Mouse (Mus musculus): ENCODE data around the gene Car9. TPM values are rescaled to one million over a fixed set of nuclear protein-coding genes. Genes with fewer than 3 reads are reported as not detected.

Gene Car9
- polyA plus RNA-seq, 1 experiment from 2014 or later, result 4.5 TPM

GRCm38 (mm10) chr4:43493846-43494240 is 12.9 kb upstream of the Car9 start:
- DNase-seq (peak; percentile 41), ATAC-seq (ENCODE audit: insufficient read depth) (no peak)
- peak overlapping the region; percentile 77 for H3K9ac ChIP-seq
- TF ChIP-seq CTCF (IDR thresholded peaks at IDR 0.05; ENCODE audit: low read depth), result no peak
- H3K4me3 ChIP-seq (ENCODE audit: low read depth, low read length), result peak overlapping the region; percentile 75
- peaks cover 10% of the 10 kb centered on the region for H3K4me1 ChIP-seq (ENCODE audit: insufficient read depth)
- 1% methylated on average over 9 of the region's 9 CpGs for WGBS
- H3K27ac ChIP-seq (ENCODE audit: low read depth), result peak overlapping the region; percentile 90
- H3K36me3 ChIP-seq (ENCODE audit: insufficient read depth), result peaks cover 18% of the 10 kb centered on the region
- H3K4me2 ChIP-seq, result peak overlapping the region; percentile 69
- H3K27me3 ChIP-seq (ENCODE audit: insufficient read depth, low read length), result no peaks in the 10 kb centered on the region
- H3K9me3 ChIP-seq (ENCODE audit: low read depth, low read length), result no peaks in the 10 kb centered on the region

- WGBS, result 46% methylated on average over 6 of the region's 6 CpGs
- H3K27ac ChIP-seq (ENCODE audit: low read depth), result no peak overlapping the region
Observed at GRCm38 (mm10) chr4:43496587-43496986, 10.2 kb upstream of the Car9 start.

GRCm38 (mm10) chr4:43497405-43497804 is 9.4 kb upstream of the Car9 start:
- ATAC-seq (ENCODE audit: insufficient read depth), result no peak
- Histone ChIP-seq H3K27me3 (ENCODE audit: insufficient read depth, low read length) (no peaks in the 10 kb centered on the region), H3K4me1 (ENCODE audit: insufficient read depth) (peaks cover 15% of the 10 kb centered on the region)

More at GRCm38 (mm10) chr4:43496587-43496986, 10.2 kb upstream of the Car9 start:
- Histone ChIP-seq H3K27me3 (ENCODE audit: insufficient read depth, low read length) (no peaks in the 10 kb centered on the region), H3K4me2 (no peak overlapping the region), H3K36me3 (ENCODE audit: insufficient read depth) (peaks cover 18% of the 10 kb centered on the region), H3K9me3 (ENCODE audit: low read depth, low read length) (no peaks in the 10 kb centered on the region), H3K9ac (no peak overlapping the region), H3K4me3 (ENCODE audit: low read depth, low read length) (no peak overlapping the region), H3K4me1 (ENCODE audit: insufficient read depth) (peaks cover 15% of the 10 kb centered on the region)
- no peak for ATAC-seq (ENCODE audit: insufficient read depth)
- TF ChIP-seq CTCF (IDR thresholded peaks at IDR 0.05; ENCODE audit: low read depth), result no peak
- DNase-seq, result no peak

GRCm38 (mm10) chr4:43497946-43498345 is 8.8 kb upstream of the Car9 start:
- ATAC-seq (ENCODE audit: insufficient read depth) (no peak), DNase-seq (no peak)
- Histone ChIP-seq H3K9me3 (ENCODE audit: low read depth, low read length) (no peaks in the 10 kb centered on the region), H3K27me3 (ENCODE audit: insufficient read depth, low read length) (no peaks in the 10 kb centered on the region), H3K4me3 (ENCODE audit: low read depth, low read length) (peak overlapping the region; percentile 70), H3K4me1 (ENCODE audit: insufficient read depth) (peaks cover 15% of the 10 kb centered on the region), H3K9ac (peak overlapping the region; percentile 78), H3K27ac (ENCODE audit: low read depth) (no peak overlapping the region), H3K36me3 (ENCODE audit: insufficient read depth) (peaks cover 18% of the 10 kb centered on the region), H3K4me2 (peak overlapping the region; percentile 73)
- WGBS, result 62% methylated on average over 4 of the region's 4 CpGs
- no peak for TF ChIP-seq CTCF (IDR thresholded peaks at IDR 0.05; ENCODE audit: low read depth)

More at GRCm38 (mm10) chr4:43497405-43497804, 9.4 kb upstream of the Car9 start:
- DNase-seq, result no peak
- WGBS, result 90% methylated on average over 8 of the region's 8 CpGs
- Histone ChIP-seq H3K36me3 (ENCODE audit: insufficient read depth) (peaks cover 18% of the 10 kb centered on the region), H3K4me2 (peak overlapping the region; percentile 73), H3K9ac (no peak overlapping the region), H3K27ac (ENCODE audit: low read depth) (no peak overlapping the region), H3K4me3 (ENCODE audit: low read depth, low read length) (0 out of 2 replicates have a peak overlapping the region, but pooled peaks have one; percentile 70), H3K9me3 (ENCODE audit: low read depth, low read length) (no peaks in the 10 kb centered on the region)
- TF ChIP-seq CTCF (IDR thresholded peaks at IDR 0.05; ENCODE audit: low read depth), result no peak

- peak; percentile 74 for TF ChIP-seq CTCF (IDR thresholded peaks at IDR 0.05; ENCODE audit: low read depth)
- H3K36me3 ChIP-seq (ENCODE audit: insufficient read depth), result peaks cover 18% of the 10 kb centered on the region
- peak overlapping the region; percentile 64; the same call in 1 of the 2 replicates for H3K27ac ChIP-seq (ENCODE audit: low read depth)
- peak overlapping the region; percentile 73 for H3K4me2 ChIP-seq
- no peaks in the 10 kb centered on the region for H3K27me3 ChIP-seq (ENCODE audit: insufficient read depth, low read length)
- H3K9ac ChIP-seq, result peak overlapping the region; percentile 78
- ATAC-seq (ENCODE audit: insufficient read depth) (peak; percentile 45; the same call in 1 of the 2 replicates), DNase-seq (peak; percentile 80)
- peak overlapping the region; percentile 70 for H3K4me3 ChIP-seq (ENCODE audit: low read depth, low read length)
- 17% methylated on average over 8 of the region's 8 CpGs for WGBS
- H3K9me3 ChIP-seq (ENCODE audit: low read depth, low read length), result no peaks in the 10 kb centered on the region
- peaks cover 15% of the 10 kb centered on the region for H3K4me1 ChIP-seq (ENCODE audit: insufficient read depth)
Observed at GRCm38 (mm10) chr4:43498983-43499382, 7.8 kb upstream of the Car9 start.

GRCm38 (mm10) chr4:43499407-43500333 is 7.1 kb upstream of the Car9 start, which contains the start of gene Arhgef39:
TSS of gene Arhgef39 (minus strand) at chr4:43499695.
- Histone ChIP-seq H3K9me3 (ENCODE audit: low read depth, low read length) (no peaks in the 10 kb centered on the region), H3K4me2 (peak within 1 kb of the TSS; percentile 73), H3K4me3 (ENCODE audit: low read depth, low read length) (peak within 1 kb of the TSS; percentile 70), H3K27me3 (ENCODE audit: insufficient read depth, low read length) (no peaks in the 10 kb centered on the region), H3K27ac (ENCODE audit: low read depth) (peak within 1 kb of the TSS; percentile 64; the same call in 1 of the 2 replicates), H3K9ac (peak within 1 kb of the TSS; percentile 78), H3K4me1 (ENCODE audit: insufficient read depth) (peaks cover 15% of the 10 kb centered on the region), H3K36me3 (ENCODE audit: insufficient read depth) (peaks cover 18% of the 10 kb centered on the region)
- ATAC-seq (ENCODE audit: insufficient read depth) (peak; percentile 90), DNase-seq (peak; percentile 97)
- TF ChIP-seq CTCF (IDR thresholded peaks at IDR 0.05; ENCODE audit: low read depth), result no peak
- 6% methylated on average over 50 of the region's 50 CpGs for whole genome bisulfite sequencing

GRCm38 (mm10) chr4:43503041-43503440 is 3.7 kb upstream of the Car9 start:
- Histone ChIP-seq H3K27me3 (ENCODE audit: insufficient read depth, low read length) (no peaks in the 10 kb centered on the region), H3K4me1 (ENCODE audit: insufficient read depth) (peaks cover 13% of the 10 kb centered on the region), H3K36me3 (ENCODE audit: insufficient read depth) (no peaks in the 10 kb centered on the region), H3K4me3 (ENCODE audit: low read depth, low read length) (no peak overlapping the region), H3K9me3 (ENCODE audit: low read depth, low read length) (no peaks in the 10 kb centered on the region), H3K4me2 (no peak overlapping the region), H3K27ac (ENCODE audit: low read depth) (no peak overlapping the region), H3K9ac (no peak overlapping the region)
- DNase-seq (no peak), ATAC-seq (ENCODE audit: insufficient read depth) (no peak)
- no peak for TF ChIP-seq CTCF (IDR thresholded peaks at IDR 0.05; ENCODE audit: low read depth)
- WGBS, result 81% methylated on average over 2 of the region's 2 CpGs
